Mouse (Mus musculus) B cell, adult 67 days (primary cell): Measurements from ENCODE around the gene Atp7a. TPM values are rescaled to one million over a fixed set of nuclear protein-coding genes. Genes with fewer than 3 reads are reported as not detected.

ENCODE experiments used
- total RNA-seq, 2 experiments: library from RNA; stranded (reverse); gene quantifications; 4 replicates each; pipeline ENCODE4 v1.2.4; 2023

Atp7a gene
- 10 to 100 TPM; 14.5 to 15.5 TPM for total RNA-seq

GRCm38 (mm10) chrX:106026418-106027342, at the start of gene Atp7a:
Gene Atp7a, plus strand, starts transcription at chrX:106027276.

GRCm38 (mm10) chrX:106011465-106012159, 15.5 kb upstream of the Atp7a start, which contains the start of gene Magt1:
Gene Magt1, minus strand, starts transcription at chrX:106011906.

GRCm38 (mm10) chrX:106015571-106016322, 11.3 kb upstream of the Atp7a start, which contains the start of gene Cox7b:
Gene Cox7b, plus strand, starts transcription at chrX:106015700.

GRCm38 (mm10) chrX:106142936-106143335, 115.9 kb downstream of the Atp7a start, which contains the start of gene Tlr13:
Gene Tlr13, plus strand, starts transcription at chrX:106143204.

Other genes starting within 250 kb of the Atp7a start
- 100 to 1,000 TPM; 237 to 260 TPM for gene Atrx, start 97.9 kb upstream of the Atp7a start, total RNA-seq
- gene Magt1, start 15.4 kb upstream of the Atp7a start, total RNA-seq, result 10 to 100 TPM; 36.1 to 45.6 TPM
- 100 to 1,000 TPM; 107 to 138 TPM for gene Cox7b, start 11.6 kb upstream of the Atp7a start, total RNA-seq
- gene Tlr13, start 115.9 kb downstream of the Atp7a start, total RNA-seq, result under 1 TPM in 1 of 2 experiments, not detected in 1; 0.12 TPM
- gene Pgk1, start 159.8 kb downstream of the Atp7a start, total RNA-seq, result 10 to 100 TPM; 71.7 to 87.8 TPM
- 10 to 100 TPM; 11.3 TPM for gene Taf9b, start 193.9 kb downstream of the Atp7a start, total RNA-seq
- gene Fnd3c2, start 228.1 kb downstream of the Atp7a start, total RNA-seq, result not detected